Mouse (Mus musculus): ENCODE measurements around the gene Prkar2b.
A peak's percentile ranks its signal among the peaks of the same experiment; 100 is the strongest.

The Prkar2b gene

GRCm38 (mm10) chr12:32061090-32061930, at the start of gene Prkar2b:
Gene Prkar2b (minus strand): TSS chr12:32061296.
- peak; percentile 89 to 93 for DNase-seq (ENCODE audit: low spot score in 2 of 2)

GRCm38 (mm10) chr12:32109201-32109600, 48.1 kb upstream of the Prkar2b start:
- no peak for DNase-seq (ENCODE audit: low spot score in 2 of 2)

- no peak for DNase-seq (ENCODE audit: low spot score in 2 of 2)
Observed at GRCm38 (mm10) chr12:32104955-32105521, 43.9 kb upstream of the Prkar2b start.

- no peak for DNase-seq (ENCODE audit: low spot score in 2 of 2)
Observed at GRCm38 (mm10) chr12:32104451-32104862, 43.4 kb upstream of the Prkar2b start.

- DNase-seq (ENCODE audit: low spot score in 2 of 2): no peak
Observed at GRCm38 (mm10) chr12:32101306-32101705, 40.2 kb upstream of the Prkar2b start.

- no peak for DNase-seq (ENCODE audit: low spot score in 2 of 2)
Observed at GRCm38 (mm10) chr12:32099686-32100206, 38.6 kb upstream of the Prkar2b start.

- no peak for DNase-seq (ENCODE audit: low spot score in 2 of 2)
Observed at GRCm38 (mm10) chr12:32098596-32098995, 37.5 kb upstream of the Prkar2b start.

- DNase-seq (ENCODE audit: low spot score in 2 of 2): no peak
Observed at GRCm38 (mm10) chr12:32097107-32097506, 36.0 kb upstream of the Prkar2b start.

- no peak for DNase-seq (ENCODE audit: low spot score in 2 of 2)
Observed at GRCm38 (mm10) chr12:32095164-32095563, 34.1 kb upstream of the Prkar2b start.

GRCm38 (mm10) chr12:32092452-32092851, 31.4 kb upstream of the Prkar2b start:
- no peak for DNase-seq (ENCODE audit: low spot score in 2 of 2)

- DNase-seq (ENCODE audit: low spot score in 2 of 2): no peak
Observed at GRCm38 (mm10) chr12:32088566-32088965, 27.5 kb upstream of the Prkar2b start.

- no peak for DNase-seq (ENCODE audit: low spot score in 2 of 2)
Observed at GRCm38 (mm10) chr12:32087339-32087738, 26.2 kb upstream of the Prkar2b start.

- DNase-seq (ENCODE audit: low spot score in 2 of 2): no peak
Observed at GRCm38 (mm10) chr12:32086874-32087273, 25.8 kb upstream of the Prkar2b start.

GRCm38 (mm10) chr12:32085856-32086255, 24.8 kb upstream of the Prkar2b start:
- no peak for DNase-seq (ENCODE audit: low spot score in 2 of 2)

GRCm38 (mm10) chr12:32085189-32085588, 24.1 kb upstream of the Prkar2b start:
- DNase-seq (ENCODE audit: low spot score in 2 of 2): no peak

- no peak for DNase-seq (ENCODE audit: low spot score in 2 of 2)
Observed at GRCm38 (mm10) chr12:32084601-32085000, 23.5 kb upstream of the Prkar2b start.

GRCm38 (mm10) chr12:32080692-32081091, 19.6 kb upstream of the Prkar2b start:
- no peak for DNase-seq (ENCODE audit: low spot score in 2 of 2)

- no peak for DNase-seq (ENCODE audit: low spot score in 2 of 2)
Observed at GRCm38 (mm10) chr12:32077403-32077802, 16.3 kb upstream of the Prkar2b start.

GRCm38 (mm10) chr12:32075831-32076715, 15.0 kb upstream of the Prkar2b start:
- no peak for DNase-seq (ENCODE audit: low spot score in 2 of 2)

GRCm38 (mm10) chr12:32074271-32074670, 13.2 kb upstream of the Prkar2b start:
- no peak for DNase-seq (ENCODE audit: low spot score in 2 of 2)

GRCm38 (mm10) chr12:32066004-32066403, 4.9 kb upstream of the Prkar2b start:
- DNase-seq (ENCODE audit: low spot score in 2 of 2): no peak
